Comparison of ENCODE assay signal across 9 mouse cellular contexts in the genomic region with DNA sequence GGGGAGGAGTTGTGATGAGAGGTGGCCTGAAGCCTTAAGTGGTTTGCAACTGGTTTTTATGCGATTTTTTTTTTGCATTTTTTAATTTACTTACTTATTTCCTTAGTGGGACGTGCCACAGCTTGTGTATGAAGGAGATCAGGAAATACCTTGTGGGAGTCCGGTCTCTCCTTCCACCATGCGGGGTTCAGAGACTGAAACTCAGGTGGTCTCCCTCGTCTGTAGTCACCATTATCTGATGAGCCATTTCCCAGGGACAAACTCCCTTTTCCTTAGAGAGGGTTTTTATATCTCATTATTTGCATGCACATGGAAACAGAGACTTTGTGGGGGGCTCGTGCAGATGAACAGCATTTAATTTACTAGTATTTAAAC. TPM values are rescaled to one million over a fixed set of nuclear protein-coding genes. Genes with fewer than 3 reads are reported as not detected.
A peak's percentile ranks its signal among the peaks of the same experiment; 100 is the strongest.
DNase-seq lines count a peak whose midpoint lies in the region; ATAC-seq and TF ChIP-seq lines count a peak whose summit lies in the region.
"Had no signal": no experiment of that assay in that cellular context is flagged by ENCODE, and none has a peak within 500 bp of the region (broad histone marks: within the 10 kb centered on the region; RNA-seq: fewer than 3 reads in every experiment).

No protein-coding gene starts in this region.

- no peak for TF ChIP-seq EP300 in liver, postnatal 0 days (IDR thresholded peaks at IDR 0.05; ENCODE audit: low read depth)

- TF ChIP-seq POLR2A in bone marrow macrophage, adult 2 months (IDR thresholded peaks at IDR 0.05; ENCODE audit: borderline replicate concordance, low read depth, low read length) = no peak

- no peak for ATAC-seq in heart, embryonic 15.5 days (replicated peaks; ENCODE audit: insufficient number of reproducible peaks, insufficient read depth, low FRiP score, low read depth)
- ATAC-seq in liver, postnatal 0 days = no peak
- ATAC-seq in monocyte, adult 5-6 weeks (replicated peaks; ENCODE audit: insufficient number of reproducible peaks, low FRiP score, low TSS enrichment, poor library complexity, severe bottlenecking) = no peak

- H3K27me3 ChIP-seq in heart, embryonic 15.5 days = no peaks in the 10 kb centered on the region
- H3K27me3 ChIP-seq in hindbrain, embryonic 10.5 days (ENCODE audit: insufficient read depth, poor library complexity, severe bottlenecking) = no peaks in the 10 kb centered on the region
- H3K27me3 ChIP-seq in liver, postnatal 0 days (ENCODE audit: insufficient read depth, low read length) = no peaks in the 10 kb centered on the region

- H3K9me3 ChIP-seq in heart, embryonic 15.5 days (replicated peaks) = no peaks in the 10 kb centered on the region
- 0 out of 2 replicates have a peak, but pooled peaks cover 6% of the 10 kb centered on the region for H3K9me3 ChIP-seq in hindbrain, embryonic 10.5 days
- no peaks in the 10 kb centered on the region for H3K9me3 ChIP-seq in liver, postnatal 0 days (ENCODE audit: low read length)

- no peak for DNase-seq in heart, adult 11 months
- no peak for DNase-seq in hindbrain, embryonic 10.5 days (ENCODE audit: low spot score)
- DNase-seq in liver, postnatal 0 days = no peak
- DNase-seq in urinary bladder, adult 2 months (ENCODE audit: low spot score) = no peak
- DNase-seq in urinary bladder, postnatal 25 days (ENCODE audit: low spot score) = no peak

- WGBS in heart, embryonic 15.5 days = 52% methylated on average over 6 of the region's 6 CpGs
- WGBS in hindbrain, embryonic 10.5 days = 64% methylated on average over 6 of the region's 6 CpGs
- WGBS in liver, postnatal 0 days (ENCODE audit: insufficient replicate concordance) = 46% methylated on average over 6 of the region's 6 CpGs

- peak overlapping the region; percentile 58 for H3K9ac ChIP-seq in heart, embryonic 15.5 days
- H3K9ac ChIP-seq in liver, postnatal 0 days (replicated peaks) = peak overlapping the region; percentile 31; the same call in 1 of the 2 replicates

- H3K4me2 ChIP-seq in heart, embryonic 15.5 days = peak overlapping the region; percentile 67
- H3K4me2 ChIP-seq in liver, postnatal 0 days (ENCODE audit: low read depth, low read length) = peak overlapping the region; percentile 68

- peak overlapping the region; percentile 69 for H3K4me3 ChIP-seq in heart, embryonic 15.5 days
- H3K4me3 ChIP-seq in bone marrow macrophage, adult 2 months (ENCODE audit: insufficient read depth, low read length) = 0 out of 2 replicates have a peak overlapping the region, but pooled peaks have one; percentile 45
- H3K4me3 ChIP-seq in hindbrain, embryonic 10.5 days = peak overlapping the region; percentile 62
- peak overlapping the region; percentile 48 for H3K4me3 ChIP-seq in liver, postnatal 0 days (ENCODE audit: low read depth, low read length)

- no peaks in the 10 kb centered on the region for H3K36me3 ChIP-seq in heart, embryonic 15.5 days
- H3K36me3 ChIP-seq in hindbrain, embryonic 10.5 days = no peaks in the 10 kb centered on the region
- no peaks in the 10 kb centered on the region for H3K36me3 ChIP-seq in liver, postnatal 0 days (replicated peaks; ENCODE audit: insufficient read depth, low read length)

- H3K4me1 ChIP-seq in heart, embryonic 15.5 days (replicated peaks) = peaks cover 11% of the 10 kb centered on the region; the same call in 1 of the 2 replicates
- no peaks in the 10 kb centered on the region for H3K4me1 ChIP-seq in bone marrow macrophage, adult 2 months (ENCODE audit: control insufficient read depth, insufficient read depth, low read length)
- peaks cover 6% of the 10 kb centered on the region; the same call in 1 of the 2 replicates for H3K4me1 ChIP-seq in hindbrain, embryonic 10.5 days (replicated peaks)
- peaks cover 5% of the 10 kb centered on the region; the same call in 1 of the 2 replicates for H3K4me1 ChIP-seq in liver, postnatal 0 days (ENCODE audit: insufficient read depth)

- no peak overlapping the region for H3K27ac ChIP-seq in heart, embryonic 15.5 days
- H3K27ac ChIP-seq in bone marrow macrophage, adult 2 months (ENCODE audit: insufficient read depth, low read depth, low read length) = no peak overlapping the region
- H3K27ac ChIP-seq in hindbrain, embryonic 10.5 days = peak overlapping the region; percentile 87
- no peak overlapping the region for H3K27ac ChIP-seq in liver, postnatal 0 days (ENCODE audit: low read depth)

- no peak for TF ChIP-seq CTCF in bone marrow macrophage, adult 2 months (IDR thresholded peaks at IDR 0.05; ENCODE audit: low read depth, low read length)
- no peak for TF ChIP-seq CTCF in liver, postnatal 0 days (IDR thresholded peaks at IDR 0.05; ENCODE audit: low read depth)

RNA-seq across cellular contexts. Expression of a gene that starts 0.5 kb away (rescaled TPM):
- polyA plus RNA-seq in heart, embryonic 15.5 days (2015; fragmentation: Nextera tagmentation; extraction: Ambion mirVana) = 3.0 and 3.4 TPM in 2 replicates
- polyA plus RNA-seq in bone marrow macrophage, adult 2 months (2012; ENCODE audit: insufficient read depth, insufficient read length, missing spikeins) = 0.50 TPM in 1 of 2 replicates, not detected in the other
- polyA plus RNA-seq in hindbrain, embryonic 10.5 days (2016; fragmentation: Nextera tagmentation; extraction: Ambion mirVana) = 3.9 and 5.1 TPM in 2 replicates
- 0.13 and 0.19 TPM in 2 replicates for polyA plus RNA-seq in liver, postnatal 0 days (2015; fragmentation: Nextera tagmentation; extraction: Ambion mirVana)
- 1.1 TPM in 2 replicates for polyA plus RNA-seq in urinary bladder, adult 2 months (2012; rRNA removed)
- 0.68 TPM in 1 of 3 replicates, not detected in the others for total RNA-seq in monocyte, adult 5-6 weeks (2017)
- polyA plus RNA-seq: large intestine, adult 2 months had no signal

RNA-seq across cellular contexts. Expression of a gene that starts 35.9 kb away (rescaled TPM):
- 5.9 and 6.4 TPM in 2 replicates for polyA plus RNA-seq in heart, embryonic 15.5 days (2015; fragmentation: Nextera tagmentation; extraction: Ambion mirVana)
- polyA plus RNA-seq in bone marrow macrophage, adult 2 months (2012; ENCODE audit: insufficient read depth, insufficient read length, missing spikeins) = 7.4 and 8.7 TPM in 2 replicates
- polyA plus RNA-seq in hindbrain, embryonic 10.5 days (2016; fragmentation: Nextera tagmentation; extraction: Ambion mirVana) = 9.2 and 10.5 TPM in 2 replicates
- 0.93 and 1.0 TPM in 2 replicates for polyA plus RNA-seq in liver, postnatal 0 days (2015; fragmentation: Nextera tagmentation; extraction: Ambion mirVana)
- 4.6 and 5.5 TPM in 2 replicates for polyA plus RNA-seq in urinary bladder, adult 2 months (2012; rRNA removed)
- 1.7 to 4.3 TPM (median 2.3 TPM) in 3 replicates for total RNA-seq in monocyte, adult 5-6 weeks (2017)

RNA-seq across cellular contexts. Expression of a gene that starts 41.4 kb away (rescaled TPM):
- 7.8 and 8.9 TPM in 2 replicates for polyA plus RNA-seq in heart, embryonic 15.5 days (2015; fragmentation: Nextera tagmentation; extraction: Ambion mirVana)
- 6.4 and 7.0 TPM in 2 replicates for polyA plus RNA-seq in bone marrow macrophage, adult 2 months (2012; ENCODE audit: insufficient read depth, insufficient read length, missing spikeins)
- polyA plus RNA-seq in hindbrain, embryonic 10.5 days (2016; fragmentation: Nextera tagmentation; extraction: Ambion mirVana) = 12.9 and 14.6 TPM in 2 replicates
- 2.8 and 3.3 TPM in 2 replicates for polyA plus RNA-seq in liver, postnatal 0 days (2015; fragmentation: Nextera tagmentation; extraction: Ambion mirVana)
- polyA plus RNA-seq in urinary bladder, adult 2 months (2012; rRNA removed) = 10.6 and 12.9 TPM in 2 replicates
- total RNA-seq in monocyte, adult 5-6 weeks (2017) = 4.9 to 11.2 TPM (median 7.6 TPM) in 3 replicates
